Mouse (Mus musculus) CH12.LX (cell line): ENCODE measurements around the gene Dlg1. TPM values are rescaled to one million over a fixed set of nuclear protein-coding genes. Genes with fewer than 3 reads are reported as not detected.

ENCODE experiments used
- DNase-seq: peaks from one replicate; pipeline ENCODE4 v3.0.0-alpha.2; 2013; ENCODE audit errors: extremely low read depth
- H3K27ac ChIP-seq: 2 replicates; pipeline ENCODE4 v1.5.1; 2012; ENCODE audit warnings: low read depth, mild to moderate bottlenecking, control low read depth, moderate library complexity; ENCODE audit not compliant: insufficient read depth
- H3K27me3 ChIP-seq: replicated peaks from 2 replicates; pipeline ENCODE3; 2012; ENCODE audit warnings: inconsistent platforms
- H3K36me3 ChIP-seq, 2 experiments: replicated peaks in 1 of 2; 2 replicates each; pipeline versions ENCODE3 to v1.6.1; 2012; ENCODE audit warnings: inconsistent platforms in 1 of 2, low read length in 1 of 2, mild to moderate bottlenecking in 1 of 2, mixed read lengths in 1 of 2, moderate library complexity in 1 of 2; ENCODE audit not compliant: control insufficient read depth in 1 of 2, insufficient read depth in 1 of 2
- H3K4me1 ChIP-seq, 2 experiments: 2 replicates each; pipeline ENCODE4 v1.6.1; 2012; ENCODE audit warnings: inconsistent platforms in 1 of 2, moderate library complexity in 1 of 2; ENCODE audit not compliant: insufficient read depth in 2 of 2, control insufficient read depth in 1 of 2
- H3K4me2 ChIP-seq: 2 replicates; pipeline ENCODE4 v1.6.1; 2012; ENCODE audit warnings: low read depth, mild to moderate bottlenecking, control low read depth; ENCODE audit not compliant: poor library complexity, insufficient read depth, severe bottlenecking
- H3K4me3 ChIP-seq, 3 experiments: fragments of 150-350 bp in 1 of 3; sonication (generic) in 1 of 3; replicated peaks in 1 of 3; 2 replicates each; pipeline versions ENCODE3 to v1.5.1; 2011 to 2012; ENCODE audit warnings: low read depth in 2 of 3, low read length in 2 of 3, mild to moderate bottlenecking in 2 of 3, moderate library complexity in 2 of 3, control low read depth in 1 of 3, improper control_type of control experiment in 1 of 3, inconsistent platforms in 1 of 3, mixed read lengths in 1 of 3; ENCODE audit not compliant: poor library complexity in 1 of 3
- H3K79me2 ChIP-seq: replicated peaks from 2 replicates; pipeline ENCODE4 v1.6.1; 2012; ENCODE audit warnings: mild to moderate bottlenecking, moderate library complexity; ENCODE audit not compliant: control insufficient read depth, poor library complexity, insufficient read depth, severe bottlenecking; ENCODE audit errors: extremely low read depth
- H3K9ac ChIP-seq: 2 replicates; pipeline ENCODE4 v1.6.1; 2012; ENCODE audit warnings: low read depth, mild to moderate bottlenecking, control low read depth, moderate library complexity; ENCODE audit not compliant: insufficient read depth
- H3K9me3 ChIP-seq: replicated peaks from 2 replicates; pipeline ENCODE3; 2012; ENCODE audit warnings: low read length, inconsistent platforms, mixed read lengths
- CHD1 ChIP-seq: IDR thresholded peaks from 2 replicates; pipeline ENCODE4 v1.6.1; 2012; ENCODE audit warnings: low read depth, low read length, improper control_type of control experiment, inconsistent platforms
- CHD2 ChIP-seq: IDR thresholded peaks from 2 replicates; pipeline ENCODE4 v1.6.1; 2011; ENCODE audit warnings: low read length, improper control_type of control experiment
- ELF1 ChIP-seq: IDR thresholded peaks from 2 replicates; pipeline ENCODE4 v1.6.1; 2014; ENCODE audit warnings: low read depth, mild to moderate bottlenecking, inconsistent platforms, low read length, improper control_type of control experiment
- EP300 ChIP-seq: IDR thresholded peaks from 2 replicates; pipeline ENCODE4 v1.6.1; 2011; ENCODE audit warnings: low read length, improper control_type of control experiment
- ETS1 ChIP-seq: conservative IDR thresholded peaks from 2 replicates; pipeline ENCODE4 v1.6.1; 2012; ENCODE audit warnings: low read depth, mild to moderate bottlenecking, inconsistent platforms, low read length, improper control_type of control experiment, moderate library complexity
- HCFC1 ChIP-seq: IDR thresholded peaks from 2 replicates; pipeline ENCODE4 v1.6.1; 2012; ENCODE audit warnings: low read depth, mild to moderate bottlenecking, inconsistent platforms, low read length, improper control_type of control experiment
- IRF4 ChIP-seq: IDR thresholded peaks from 2 replicates; pipeline ENCODE4 v1.6.1; 2014; ENCODE audit warnings: low read depth, mild to moderate bottlenecking, inconsistent platforms, low read length, improper control_type of control experiment
- JUN ChIP-seq: IDR thresholded peaks from 2 replicates; pipeline ENCODE4 v1.6.1; 2011; ENCODE audit warnings: low read depth, mild to moderate bottlenecking, low read length, improper control_type of control experiment, moderate library complexity; ENCODE audit not compliant: insufficient read depth
- MAX ChIP-seq: IDR thresholded peaks from 2 replicates; pipeline ENCODE4 v1.6.1; 2011; ENCODE audit warnings: low read length, improper control_type of control experiment
- MAZ ChIP-seq: IDR thresholded peaks from 2 replicates; pipeline ENCODE4 v1.6.1; 2012; ENCODE audit warnings: low read depth, mild to moderate bottlenecking, inconsistent platforms, low read length, improper control_type of control experiment, moderate library complexity
- MEF2A ChIP-seq: IDR thresholded peaks from 2 replicates; pipeline ENCODE4 v1.6.1; 2014; ENCODE audit warnings: low read depth, mild to moderate bottlenecking, inconsistent platforms, low read length, improper control_type of control experiment, borderline replicate concordance
- MYC ChIP-seq: IDR thresholded peaks from 2 replicates; pipeline ENCODE4 v1.6.1; 2011; ENCODE audit warnings: low read depth, mild to moderate bottlenecking, improper control_type of control experiment, low read length
- NELFE ChIP-seq: IDR thresholded peaks from 2 replicates; pipeline ENCODE4 v1.6.1; 2011; ENCODE audit warnings: low read depth, low read length, improper control_type of control experiment
- PAX5 ChIP-seq: IDR thresholded peaks from 2 replicates; pipeline ENCODE4 v1.6.1; 2012; ENCODE audit warnings: low read length, inconsistent platforms, mixed read lengths
- POLR2A ChIP-seq: IDR thresholded peaks from 2 replicates; pipeline ENCODE4 v1.6.1; 2011; ENCODE audit warnings: low read depth, mild to moderate bottlenecking, improper control_type of control experiment, low read length
- RCOR1 ChIP-seq: conservative IDR thresholded peaks from 2 replicates; pipeline ENCODE4 v1.6.1; 2012; ENCODE audit warnings: low read depth, mild to moderate bottlenecking, inconsistent platforms, low read length, improper control_type of control experiment
- SIN3A ChIP-seq: IDR thresholded peaks from 2 replicates; pipeline ENCODE4 v1.6.1; 2012; ENCODE audit warnings: low read length, improper control_type of control experiment, inconsistent platforms
- SMC3 ChIP-seq: IDR thresholded peaks from 2 replicates; pipeline ENCODE4 v1.6.1; 2011; ENCODE audit warnings: low read depth, low read length, improper control_type of control experiment
- TCF12 ChIP-seq: IDR thresholded peaks from 2 replicates; pipeline ENCODE4 v1.6.1; 2014; ENCODE audit warnings: low read depth, mild to moderate bottlenecking, inconsistent platforms, low read length, improper control_type of control experiment
- USF1 ChIP-seq: IDR thresholded peaks from 2 replicates; pipeline ENCODE4 v1.6.1; 2014; ENCODE audit warnings: low read depth, mild to moderate bottlenecking, inconsistent platforms, low read length, improper control_type of control experiment
- USF2 ChIP-seq: conservative IDR thresholded peaks from 2 replicates; pipeline ENCODE4 v1.6.1; 2011; ENCODE audit warnings: low read depth, low read length, improper control_type of control experiment
- ZC3H11A ChIP-seq: IDR thresholded peaks from 2 replicates; pipeline ENCODE4 v1.6.1; 2012; ENCODE audit warnings: low read depth, mild to moderate bottlenecking, inconsistent platforms, low read length, improper control_type of control experiment
- ZKSCAN1 ChIP-seq: IDR thresholded peaks from 2 replicates; pipeline ENCODE4 v1.6.1; 2012; ENCODE audit warnings: low read depth, inconsistent platforms, low read length, improper control_type of control experiment, borderline replicate concordance
- ZMIZ1 ChIP-seq: IDR thresholded peaks from 2 replicates; pipeline ENCODE4 v1.6.1; 2012; ENCODE audit warnings: low read depth, mild to moderate bottlenecking, inconsistent platforms, low read length, improper control_type of control experiment
- ZNF384 ChIP-seq: IDR thresholded peaks from 2 replicates; pipeline ENCODE4 v1.6.1; 2012; ENCODE audit warnings: low read depth, low read length, improper control_type of control experiment, inconsistent platforms
- dilution Hi-C: fragments of 300-500 bp; cut with MboI; formaldehyde crosslinking; loops from 2 replicates; pipeline ENCODE4 v1.14.3; 2020; ENCODE audit warnings: low sequenced_read_pairs; ENCODE audit not compliant: extremely low pct_unique_long_range_greater_than_20kb, extremely low pct_ligation_motif_present
- in situ Hi-C: fragments of 300-500 bp; cut with MboI; formaldehyde crosslinking; loops from 3 replicates; pipeline ENCODE4 v1.14.3; 2019; ENCODE audit warnings: low sequenced_read_pairs, low pct_ligation_motif_present, low pct_unique_long_range_greater_than_20kb, mixed read lengths
- polyA plus RNA-seq: library from polyadenylated mRNA; unstranded; fragments of >175 nt; gene quantifications from 2 replicates; pipeline ENCODE4 v1.2.1, GENCODE M21; 2012; ENCODE audit warnings: low read depth; ENCODE audit not compliant: insufficient read length
- total RNA-seq, 2 experiments: library from RNA; depleted of rRNA; stranded (reverse); fragments of 300-350 nt in 1 of 2; fragments of >200 nt in 1 of 2; gene quantifications; 2 replicates each; pipeline ENCODE4 v1.2.3; 2012 to 2014

Gene Dlg1
- total and polyA plus RNA-seq, 3 experiments = 29.0 to 47.9 (median 37.4) TPM

GRCm38 (mm10) chr16:31682291-31682690 lies 19.0 kb downstream of the Dlg1 start:
- H3K79me2 ChIP-seq = no peaks in the 10 kb centered on the region
- H3K9me3 ChIP-seq = no peaks in the 10 kb centered on the region
- H3K9ac ChIP-seq = no peak overlapping the region
- in situ Hi-C loops (no loop called here), dilution Hi-C loops (no loop called here)
- H3K36me3 ChIP-seq = peaks cover 13 to 48% of the 10 kb centered on the region in 2 experiments
- peaks cover 0 to 19% of the 10 kb centered on the region in 2 experiments; a peak in 1 of 4 replicates for H3K4me1 ChIP-seq
- H3K4me3 ChIP-seq = no peak overlapping the region
- peak; percentile 51 for TF ChIP-seq EP300
- no peak for TF ChIP-seq MAZ
- no peak for TF ChIP-seq ZNF384
- TF ChIP-seq TCF12 = no peak
- TF ChIP-seq HCFC1 = no peak
- no peak for TF ChIP-seq ZC3H11A
- no peak for TF ChIP-seq NELFE
- peak; percentile 62 for TF ChIP-seq IRF4
- no peak for TF ChIP-seq CHD1
- no peak for TF ChIP-seq ZMIZ1
- H3K27me3 ChIP-seq = no peaks in the 10 kb centered on the region
- no peak overlapping the region for H3K4me2 ChIP-seq
- H3K27ac ChIP-seq = no peak overlapping the region
- DNase-seq = peak; percentile 12

GRCm38 (mm10) chr16:31683670-31684430 lies 20.6 kb downstream of the Dlg1 start:
- in situ Hi-C loops = no loop called here
- no peaks in the 10 kb centered on the region for H3K27me3 ChIP-seq
- H3K4me3 ChIP-seq = no peak overlapping the region
- DNase-seq = no peak
- H3K4me2 ChIP-seq = no peak overlapping the region
- H3K79me2 ChIP-seq = no peaks in the 10 kb centered on the region
- H3K9ac ChIP-seq = no peak overlapping the region
- no peaks in the 10 kb centered on the region for H3K9me3 ChIP-seq
- H3K4me1 ChIP-seq = peaks cover 0 to 19% of the 10 kb centered on the region in 2 experiments; a peak in 1 of 4 replicates
- no peak for TF ChIP-seq ZKSCAN1
- no peak for TF ChIP-seq USF2
- no peak for TF ChIP-seq MEF2A
- no peak for TF ChIP-seq HCFC1
- no peak for TF ChIP-seq JUN
- TF ChIP-seq POLR2A = no peak
- no peak for TF ChIP-seq CHD2
- no peak for TF ChIP-seq MYC
- no peak for TF ChIP-seq MAX
- no peak for TF ChIP-seq USF1
- TF ChIP-seq SMC3 = no peak
- TF ChIP-seq ETS1 = no peak
- TF ChIP-seq PAX5 = no peak
- no peak for TF ChIP-seq SIN3A
- no peak for TF ChIP-seq RCOR1
- no peak for TF ChIP-seq ELF1
- TF ChIP-seq, all 38 proteins: peak for 0
- Histone ChIP-seq H3K27ac (no peak overlapping the region), H3K36me3 (peaks cover 9 to 40% of the 10 kb centered on the region in 2 experiments)
- dilution Hi-C loops = no loop called here
